Mouse (Mus musculus) Patski (cell line): ENCODE results near the gene Dgki. TPM values are rescaled to one million over a fixed set of nuclear protein-coding genes. Genes with fewer than 3 reads are reported as not detected.

Experiments used
- ATAC-seq: fragments of 100-300 bp; one replicate; pipeline ENCODE4 v1.8.0; 2021
- CTCF ChIA-PET: fragments of 350-600 bp; sonication (Branson Sonifier 250); formaldehyde crosslinking; loops from one replicate; lab custom pipeline; 2022; ENCODE audit warnings: inconsistent platforms; lab: Charles Lee
- POLR2A ChIA-PET: fragments of 350-600 bp; sonication (Branson Sonifier 250); formaldehyde crosslinking; loops from one replicate; lab custom pipeline; 2022; ENCODE audit warnings: antibody characterized with exemption, inconsistent platforms; lab: Charles Lee
- DNase-seq: peaks from one replicate; pipeline ENCODE4 v3.0.0-alpha.2; 2011; ENCODE audit warnings: low read depth, low spot score
- H3K27me3 ChIP-seq: fragments of 371-371 bp; one replicate; pipeline ENCODE4 v1.5.1; 2021
- CTCF ChIP-seq: fragments of 100-300 bp; IDR thresholded peaks from one replicate; pipeline ENCODE4 v1.5.1; 2021
- in situ Hi-C: fragments of 300-500 bp; cut with MboI; formaldehyde crosslinking; loops from 3 replicates; pipeline ENCODE4 v1.11.1; 2018; ENCODE audit warnings: low pct_unique_long_range_greater_than_20kb, mixed read lengths
- polyA plus RNA-seq: library from polyadenylated mRNA; unstranded; gene quantifications from one replicate; pipeline ENCODE4 v1.2.3, GENCODE M21; 2021

Dgki gene
- polyA plus RNA-seq, 1 experiment from 2014 or later: 0.03 TPM

DNA sequence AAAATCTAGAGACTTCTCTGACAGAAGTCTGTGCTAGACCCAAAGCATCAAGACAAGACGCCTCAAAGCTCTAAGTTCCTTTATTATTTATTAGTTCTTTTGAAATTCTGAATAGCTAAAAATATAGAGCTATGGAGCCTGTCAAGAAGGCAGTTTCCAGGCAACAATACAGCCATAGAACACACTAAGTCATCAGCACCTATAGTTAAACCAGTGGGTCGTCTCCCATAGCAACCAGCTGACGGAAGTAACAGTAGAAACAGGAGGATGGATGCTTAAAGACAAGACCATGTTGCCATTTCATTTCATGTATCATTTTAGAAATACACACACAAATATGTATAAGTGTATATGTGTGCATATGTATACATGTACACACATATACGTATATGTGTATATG lies 363.2 kb downstream of the Dgki start:
- POLR2A ChIA-PET: no interaction called here
- DNase-seq: no peak
- no peak for TF ChIP-seq CTCF
- in situ Hi-C loops: no loop called here
- peaks cover 11% of the 10 kb centered on the region for H3K27me3 ChIP-seq
- no peak for ATAC-seq
- CTCF ChIA-PET: no interaction called here

DNA sequence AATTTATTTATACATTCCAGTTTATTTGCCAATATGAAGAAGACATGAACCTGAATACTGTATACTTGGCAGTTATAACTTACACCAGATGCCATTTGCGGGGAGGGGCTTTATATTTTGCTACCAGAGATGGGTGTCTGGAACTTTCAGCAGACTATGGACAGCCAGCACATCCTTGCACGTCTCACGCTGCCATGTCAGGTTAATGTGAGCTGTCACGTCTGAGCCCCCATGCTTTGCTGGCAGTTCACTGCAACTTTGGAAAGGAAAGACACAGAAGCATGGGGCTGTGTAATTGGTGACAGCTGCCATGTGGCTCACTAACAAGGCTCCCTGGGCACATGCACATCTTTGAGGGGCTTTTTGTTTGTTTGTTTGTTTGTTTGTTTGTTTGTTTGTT lies 368.5 kb downstream of the Dgki start:
- TF ChIP-seq CTCF: no peak
- in situ Hi-C loops: no loop called here
- ChIA-PET CTCF (no interaction called here), POLR2A (no interaction called here)
- DNase-seq: no peak
- peaks cover 15% of the 10 kb centered on the region for H3K27me3 ChIP-seq
- ATAC-seq: no peak

DNA sequence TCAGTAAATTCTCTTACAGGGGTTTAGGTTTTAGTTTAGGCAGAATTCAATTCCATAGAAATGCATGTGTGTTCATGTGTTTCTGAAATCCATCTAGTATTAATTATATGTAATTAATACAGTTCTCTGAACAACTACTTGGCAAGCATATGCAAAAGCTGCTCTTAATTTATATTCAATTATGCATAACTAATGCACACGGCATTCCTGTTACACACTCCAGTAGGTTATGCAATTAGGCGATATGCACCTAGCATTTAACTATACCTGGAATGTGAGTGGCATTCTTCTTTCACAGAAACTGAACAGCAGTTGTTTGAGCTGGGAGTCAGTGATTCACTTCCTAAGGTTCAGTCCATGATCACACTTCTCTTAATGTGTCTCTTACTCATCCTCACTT lies 370.2 kb downstream of the Dgki start:
- no peak for TF ChIP-seq CTCF
- peaks cover 8% of the 10 kb centered on the region for H3K27me3 ChIP-seq
- in situ Hi-C loops: no loop called here
- ATAC-seq (no peak), DNase-seq (no peak)
- CTCF ChIA-PET: no interaction called here
- POLR2A ChIA-PET: no interaction called here

DNA sequence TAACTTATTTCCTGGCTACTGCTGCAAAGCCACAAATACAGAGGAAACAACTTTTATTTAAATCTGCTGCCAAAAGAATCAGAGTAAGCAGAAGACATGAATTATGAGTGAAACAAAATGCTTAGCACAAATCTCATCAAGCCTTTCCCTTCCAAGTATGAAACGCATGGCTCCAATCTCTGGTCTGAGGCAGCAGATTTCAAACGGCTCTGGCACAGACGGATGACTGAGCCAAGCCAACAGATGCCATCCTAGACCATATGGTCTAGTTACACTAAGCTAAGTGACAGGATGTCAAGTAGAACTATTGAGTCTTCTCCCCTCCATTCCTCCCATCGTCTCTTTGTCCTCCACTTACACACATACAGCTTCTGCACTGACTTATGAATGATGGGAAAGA lies 373.5 kb downstream of the Dgki start:
- ATAC-seq (no peak), DNase-seq (no peak)
- in situ Hi-C loops: no loop called here
- H3K27me3 ChIP-seq: peaks cover 5% of the 10 kb centered on the region
- no peak for TF ChIP-seq CTCF
- ChIA-PET POLR2A (no interaction called here), CTCF (no interaction called here)

DNA sequence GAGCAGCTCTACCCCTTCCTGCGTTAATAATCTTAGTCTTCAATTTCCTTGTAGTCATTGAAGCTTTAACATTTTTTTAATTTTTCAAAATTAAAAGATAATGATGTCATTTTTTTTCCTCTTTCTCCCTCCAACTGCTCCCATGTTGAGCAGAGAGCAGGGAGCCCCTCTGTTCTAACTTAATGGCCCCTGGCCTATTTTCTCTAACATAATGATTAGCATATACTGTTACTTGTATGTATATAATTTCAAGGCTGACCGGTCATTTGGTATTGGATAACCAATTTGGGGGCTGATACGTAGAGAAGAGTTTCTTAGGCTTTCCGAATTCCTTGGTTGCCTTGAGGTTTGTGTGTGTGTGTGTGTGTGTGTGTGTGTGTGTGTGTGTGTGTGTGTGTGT lies 378.0 kb downstream of the Dgki start:
- POLR2A ChIA-PET: no interaction called here
- no peak for TF ChIP-seq CTCF
- in situ Hi-C loops: no loop called here
- ATAC-seq (no peak), DNase-seq (no peak)
- CTCF ChIA-PET: no interaction called here
- no peaks in the 10 kb centered on the region for H3K27me3 ChIP-seq

DNA sequence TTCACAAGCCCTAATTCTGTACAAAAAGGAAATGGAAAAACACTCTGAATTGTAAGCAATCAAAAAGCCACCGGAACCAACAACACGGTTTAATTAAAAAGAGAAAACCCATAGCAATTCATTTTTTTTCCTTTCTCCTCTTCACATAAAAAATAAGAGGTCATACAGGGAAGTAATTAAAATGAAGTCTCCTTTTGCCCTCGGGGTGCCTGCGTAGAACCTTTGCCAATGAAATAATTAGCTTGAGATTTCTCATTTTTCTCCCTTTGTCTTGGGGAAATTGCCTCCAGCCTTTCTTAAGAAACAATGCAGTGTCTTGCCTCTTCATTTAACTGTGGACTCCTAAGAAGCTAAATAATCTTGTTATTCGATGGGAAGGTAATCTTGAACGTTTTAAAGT lies 388.4 kb downstream of the Dgki start:
- ATAC-seq (no peak), DNase-seq (no peak)
- POLR2A ChIA-PET: no interaction called here
- in situ Hi-C loops: no loop called here
- H3K27me3 ChIP-seq: peaks cover 5% of the 10 kb centered on the region
- TF ChIP-seq CTCF: no peak
- CTCF ChIA-PET: interaction anchor here (1.0 kb wide), 1 partner anchor 14 kb away, joined by 3 read pairs; no protein-coding TSS in a partner anchor

DNA sequence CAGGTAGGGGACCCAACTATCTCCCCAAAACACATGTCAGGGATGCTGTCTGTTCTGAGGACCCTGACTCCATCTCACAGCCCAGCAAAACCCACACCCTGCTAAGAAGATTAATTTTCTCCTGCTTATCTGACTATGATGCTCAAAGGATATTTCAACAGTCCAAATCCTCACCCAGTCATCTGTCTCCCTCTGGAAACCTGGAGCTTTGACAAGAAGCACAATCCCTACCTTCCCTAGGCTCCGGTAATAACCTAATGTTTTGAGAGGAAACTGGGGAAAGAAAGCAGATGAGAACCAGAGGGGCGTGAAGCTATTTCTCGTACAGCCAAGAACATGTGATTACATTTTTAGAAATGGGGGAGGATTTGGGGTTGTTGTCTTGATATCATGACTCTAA lies 392.8 kb downstream of the Dgki start:
- ATAC-seq: no peak
- CTCF ChIA-PET: no interaction called here
- no peak for TF ChIP-seq CTCF
- peaks cover 5% of the 10 kb centered on the region for H3K27me3 ChIP-seq
- POLR2A ChIA-PET: no interaction called here
- in situ Hi-C loops: no loop called here
- DNase-seq: no peak

DNA sequence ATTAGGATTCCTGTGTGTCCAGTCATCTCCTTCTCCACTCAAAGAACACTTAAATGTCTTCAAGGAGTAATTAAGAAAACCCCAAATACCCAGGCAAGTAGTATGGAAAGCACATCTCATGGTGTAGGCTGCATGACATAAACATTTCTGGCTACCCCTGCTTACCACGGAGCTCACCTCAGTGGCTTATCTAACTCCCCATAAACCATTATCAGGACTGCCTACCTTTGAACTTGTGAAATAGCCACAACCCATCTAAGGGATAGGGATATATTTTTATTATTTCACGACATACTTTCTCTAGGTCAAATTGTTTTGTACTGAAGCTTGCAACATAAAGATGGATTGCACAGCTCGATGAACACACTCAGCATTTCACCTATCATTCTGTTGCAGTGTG lies 394.0 kb downstream of the Dgki start:
- H3K27me3 ChIP-seq: peaks cover 5% of the 10 kb centered on the region
- ChIA-PET CTCF (no interaction called here), POLR2A (no interaction called here)
- ATAC-seq (no peak), DNase-seq (no peak)
- no peak for TF ChIP-seq CTCF
- in situ Hi-C loops: no loop called here

DNA sequence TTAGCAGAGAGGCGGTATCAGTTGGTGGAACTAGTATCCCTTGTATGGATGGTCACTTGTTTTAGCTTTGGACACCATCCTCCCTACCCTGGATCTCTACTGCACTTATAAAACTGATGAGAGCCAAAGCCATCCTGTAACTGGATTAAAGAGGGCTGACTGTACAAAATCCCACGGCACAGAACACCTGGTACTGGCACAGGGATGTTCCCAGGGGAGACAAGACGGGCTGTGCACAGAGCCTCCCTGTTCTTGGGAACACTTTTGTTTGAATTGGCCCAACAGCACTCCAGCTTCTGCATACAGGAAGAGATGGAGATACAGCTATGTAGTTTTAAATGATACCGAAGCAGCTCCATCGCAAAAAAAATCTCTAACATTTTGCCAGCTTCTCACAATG lies 395.1 kb downstream of the Dgki start:
- TF ChIP-seq CTCF: no peak
- CTCF ChIA-PET: no interaction called here
- in situ Hi-C loops: no loop called here
- POLR2A ChIA-PET: no interaction called here
- ATAC-seq (no peak), DNase-seq (no peak)
- H3K27me3 ChIP-seq: peaks cover 5% of the 10 kb centered on the region

DNA sequence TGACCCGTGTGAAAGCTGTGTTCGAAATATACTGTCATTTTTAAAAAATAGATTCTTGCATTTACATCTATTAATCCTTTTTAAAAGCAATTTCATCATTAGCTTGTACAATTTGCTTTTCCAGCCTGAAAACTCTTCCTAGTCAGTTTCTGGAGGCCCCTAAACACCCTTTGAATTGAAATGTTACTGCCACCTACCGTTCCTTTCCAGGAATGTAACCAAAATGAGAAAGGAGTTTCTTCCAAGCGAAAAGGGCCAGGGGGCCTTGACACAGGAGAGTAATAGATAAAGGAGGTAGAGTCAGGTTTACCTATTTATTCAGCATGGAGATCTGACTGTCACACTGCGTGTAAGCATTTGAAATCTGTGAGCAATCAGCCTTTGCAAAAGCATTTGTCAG lies 396.2 kb downstream of the Dgki start:
- no peak for DNase-seq
- ATAC-seq: no peak
- CTCF ChIA-PET: no interaction called here
- peak; percentile 43 for TF ChIP-seq CTCF
- peaks cover 5% of the 10 kb centered on the region for H3K27me3 ChIP-seq
- in situ Hi-C loops: no loop called here
- POLR2A ChIA-PET: no interaction called here

DNA sequence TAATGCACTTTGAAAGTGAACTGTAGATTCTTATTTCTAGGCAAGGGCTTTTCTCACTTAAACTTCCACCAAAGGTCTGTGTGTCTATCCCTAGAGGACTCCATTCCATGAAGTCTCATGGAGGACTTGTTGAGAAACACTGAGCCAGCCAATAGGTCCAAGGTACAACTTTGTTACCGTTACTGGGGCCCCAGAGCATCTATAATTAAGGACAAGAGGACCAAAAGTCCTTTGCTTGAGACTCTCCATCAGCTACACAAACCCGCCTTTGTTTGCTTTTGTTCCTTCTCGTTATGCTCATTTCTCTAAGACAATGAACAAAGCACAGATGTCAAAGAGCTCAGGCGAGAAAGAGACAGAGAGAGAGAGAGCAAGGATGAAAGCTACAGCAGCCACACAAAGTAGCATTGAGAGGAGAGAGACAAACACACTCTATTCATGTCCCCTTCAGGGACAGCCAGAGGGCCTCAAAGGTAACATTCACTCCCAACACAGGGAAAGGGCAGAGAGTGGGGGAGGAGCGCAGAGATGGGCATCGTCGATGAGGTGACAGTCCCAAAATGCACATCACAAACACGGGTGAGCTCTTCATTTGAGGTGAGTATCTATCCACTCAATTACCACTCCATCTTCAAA lies 396.7 kb downstream of the Dgki start:
- H3K27me3 ChIP-seq: peaks cover 5% of the 10 kb centered on the region
- ATAC-seq (no peak), DNase-seq (no peak)
- TF ChIP-seq CTCF: no peak
- POLR2A ChIA-PET: no interaction called here
- in situ Hi-C loops: no loop called here
- CTCF ChIA-PET: interaction anchor here (1.3 kb wide), 1 partner anchor 13 kb away, joined by 3 read pairs; no protein-coding TSS in a partner anchor

DNA sequence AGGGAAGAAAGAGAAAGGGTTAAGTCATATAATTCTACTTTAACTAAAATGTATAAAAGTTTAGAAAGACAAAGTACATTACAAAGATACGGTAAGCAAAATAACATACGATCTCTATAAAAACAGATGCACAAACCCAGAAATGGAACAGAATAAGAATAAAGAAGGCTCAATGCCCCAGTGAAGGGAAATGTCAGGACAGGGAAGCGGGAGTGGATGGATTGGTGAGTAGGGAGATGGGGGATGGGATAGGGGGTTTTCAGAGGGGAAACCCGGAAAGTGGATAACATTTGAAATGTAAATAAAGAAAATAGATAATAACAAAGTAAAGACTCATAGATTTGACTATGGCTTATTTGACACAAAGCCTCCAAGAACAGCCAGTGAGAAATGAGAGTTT lies 400.1 kb downstream of the Dgki start:
- ChIA-PET CTCF (no interaction called here), POLR2A (no interaction called here)
- H3K27me3 ChIP-seq: peaks cover 9% of the 10 kb centered on the region
- ATAC-seq (no peak), DNase-seq (no peak)
- in situ Hi-C loops: no loop called here
- TF ChIP-seq CTCF: no peak
